Mouse (Mus musculus) 3T3-L1 (cell line): Measurements from ENCODE around the gene Lurap1l.

Experiments
- DNase-seq: peaks from one replicate; pipeline ENCODE4 v3.0.0-alpha.2; 2015; ENCODE audit warnings: low read depth, low spot score

Gene Lurap1l

GRCm38 (mm10) chr4:80990819-80991218, 80.4 kb downstream of the Lurap1l start:
- no peak for DNase-seq

DNA sequence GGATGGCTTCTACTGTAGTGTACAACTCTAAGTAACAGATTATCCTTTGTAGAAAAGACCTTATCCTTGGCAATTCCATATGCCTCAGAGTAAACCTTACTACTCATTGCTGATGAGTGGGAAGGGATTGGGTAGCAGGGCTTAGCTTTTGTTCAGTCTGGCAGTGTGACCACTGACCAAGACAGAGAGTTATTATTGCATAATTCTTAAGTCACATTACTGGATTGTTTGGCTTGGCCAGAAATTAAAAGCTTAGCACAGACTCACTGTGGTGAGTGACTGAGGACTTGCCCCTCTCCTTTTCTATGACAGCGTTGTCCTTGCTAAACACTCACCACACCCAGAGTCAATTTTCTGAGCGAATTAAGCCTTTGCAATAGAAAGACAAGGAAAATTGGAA, 93.1 kb downstream of the Lurap1l start:
- DNase-seq, result peak; percentile 36
